Mouse (Mus musculus): ENCODE measurements around the gene Naaa. TPM values are rescaled to one million over a fixed set of nuclear protein-coding genes. Genes with fewer than 3 reads are reported as not detected.

Naaa gene
- total RNA-seq (2021) = 10 to 100 TPM in 1 of 2 experiments, 1 to 10 TPM in 1; 9.9 to 13.0 TPM

GRCm38 (mm10) chr5:92277437-92278394 lies at the start of gene Naaa:
Gene Naaa (minus strand): TSS chr5:92278170.
- intact Hi-C loops (cut with DNase I) = no loop called here
- peak; percentile 89 to 93 for DNase-seq

GRCm38 (mm10) chr5:92327367-92327766 lies 49.4 kb upstream of the Naaa start:
- intact Hi-C loops (cut with DNase I) = no loop called here
- DNase-seq = no peak

- DNase-seq = peak; percentile 86 to 89
- intact Hi-C loops (cut with DNase I) = no loop called here
These were observed 45.3 kb upstream of the Naaa start for GRCm38 (mm10) chr5:92323264-92323663.

- intact Hi-C loops (cut with DNase I) = no loop called here
- no peak for DNase-seq
These were observed 44.6 kb upstream of the Naaa start for GRCm38 (mm10) chr5:92322612-92323011.

GRCm38 (mm10) chr5:92321631-92322400 lies 43.8 kb upstream of the Naaa start:
- intact Hi-C loops (cut with DNase I) = no loop called here
- DNase-seq = no peak

- DNase-seq = no peak
These were observed 40.6 kb upstream of the Naaa start for GRCm38 (mm10) chr5:92318596-92318995.

GRCm38 (mm10) chr5:92318119-92318518 lies 40.1 kb upstream of the Naaa start:
- intact Hi-C loops (cut with DNase I) = loop anchor here (10.0 kb wide), 1 partner anchor 177 kb away; no protein-coding TSS in a partner anchor

More at GRCm38 (mm10) chr5:92318596-92318995, 40.6 kb upstream of the Naaa start:
- intact Hi-C loops (cut with DNase I) = loop anchor here (10.0 kb wide), 1 partner anchor 176 kb away; no protein-coding TSS in a partner anchor

GRCm38 (mm10) chr5:92313776-92314175 lies 35.8 kb upstream of the Naaa start:
- peak; percentile 20 to 22 for DNase-seq
- intact Hi-C loops (cut with DNase I) = loop anchor here (1.0 to 10.0 kb wide), 2 partner anchors 64 to 181 kb away; no protein-coding TSS in a partner anchor

More at GRCm38 (mm10) chr5:92318119-92318518, 40.1 kb upstream of the Naaa start:
- no peak for DNase-seq

- intact Hi-C loops (cut with DNase I) = loop anchor here (1.0 to 10.0 kb wide), 2 partner anchors 69 to 183 kb away; no protein-coding TSS in a partner anchor
These were observed 34.2 kb upstream of the Naaa start for GRCm38 (mm10) chr5:92312046-92312715.

GRCm38 (mm10) chr5:92309681-92310511 lies 31.9 kb upstream of the Naaa start, which contains the start of gene Sdad1:
Gene Sdad1 (minus strand): TSS chr5:92310479.
- intact Hi-C loops (cut with DNase I) = loop anchor here (10.0 kb wide), 1 partner anchor 185 kb away; no protein-coding TSS in a partner anchor

More at GRCm38 (mm10) chr5:92312046-92312715, 34.2 kb upstream of the Naaa start:
- peak; percentile 87 to 94 for DNase-seq

GRCm38 (mm10) chr5:92304291-92304690 lies 26.3 kb upstream of the Naaa start:
- DNase-seq = no peak
- intact Hi-C loops (cut with DNase I) = no loop called here

More at GRCm38 (mm10) chr5:92309681-92310511, 31.9 kb upstream of the Naaa start, which contains the start of gene Sdad1:
- peak; percentile 94 to 96 for DNase-seq

GRCm38 (mm10) chr5:92302149-92302840 lies 24.3 kb upstream of the Naaa start:
- intact Hi-C loops (cut with DNase I) = no loop called here
- DNase-seq = peak; percentile 29 to 47

- intact Hi-C loops (cut with DNase I) = no loop called here
- DNase-seq = no peak
These were observed 16.6 kb upstream of the Naaa start for GRCm38 (mm10) chr5:92294525-92294924.

GRCm38 (mm10) chr5:92291652-92292414 lies 13.9 kb upstream of the Naaa start:
- no peak for DNase-seq
- intact Hi-C loops (cut with DNase I) = no loop called here

- intact Hi-C loops (cut with DNase I) = no loop called here
- DNase-seq = no peak
These were observed 9.9 kb upstream of the Naaa start for GRCm38 (mm10) chr5:92287840-92288239.

- intact Hi-C loops (cut with DNase I) = no loop called here
- no peak for DNase-seq
These were observed 5.1 kb upstream of the Naaa start for GRCm38 (mm10) chr5:92283107-92283506.

GRCm38 (mm10) chr5:92282571-92282970 lies 4.6 kb upstream of the Naaa start:
- intact Hi-C loops (cut with DNase I) = no loop called here
- DNase-seq = peak; percentile 71 to 80
